Mouse (Mus musculus) heart, embryonic 10.5 days (tissue): Measurements from ENCODE around the gene Fbxo33. TPM values are rescaled to one million over a fixed set of nuclear protein-coding genes. Genes with fewer than 3 reads are reported as not detected.
"Not testable (repeated sequence)": the region's sequence is repeated elsewhere in the genome, so short reads cannot be mapped to it uniquely, and the experiment has no call there.

Experiments
- DNase-seq: peaks from one replicate; pipeline ENCODE4 v3.0.0-alpha.2; 2017; ENCODE audit warnings: low spot score
- H3K27ac ChIP-seq: fragments of 300-500 bp; sonication (generic); 2 replicates; pipeline ENCODE4 v1.5.1; 2016; ENCODE audit warnings: mild to moderate bottlenecking
- H3K27me3 ChIP-seq: fragments of 300-500 bp; sonication (generic); 2 replicates; pipeline ENCODE4 v1.6.1; 2016; ENCODE audit warnings: mild to moderate bottlenecking; ENCODE audit not compliant: poor library complexity, insufficient read depth, severe bottlenecking
- H3K36me3 ChIP-seq: fragments of 300-500 bp; sonication (generic); 2 replicates; pipeline ENCODE4 v1.6.1; 2016; ENCODE audit warnings: mild to moderate bottlenecking, moderate library complexity
- H3K4me1 ChIP-seq: fragments of 300-500 bp; sonication (generic); 2 replicates; pipeline ENCODE4 v1.6.1; 2016; ENCODE audit warnings: mild to moderate bottlenecking
- H3K4me3 ChIP-seq: fragments of 300-500 bp; sonication (generic); 2 replicates; pipeline ENCODE4 v1.5.1; 2016; ENCODE audit warnings: mild to moderate bottlenecking, moderate library complexity
- H3K9me3 ChIP-seq: fragments of 300-500 bp; sonication (generic); 2 replicates; pipeline ENCODE4 v1.6.1; 2016; ENCODE audit warnings: mild to moderate bottlenecking, moderate library complexity
- WGBS: fragments of 180-500 bp; shearing (Covaris S2); methylation state at CpG from one replicate; pipeline ENCODE4 v1.1.7; 2016; 5-methylcytosine and 5-hydroxymethylcytosine counted together
- polyA plus RNA-seq: library from polyadenylated mRNA; unstranded; fragments of >200 nt; fragmentation: Nextera tagmentation; extraction: Ambion mirVana; gene quantifications from 2 replicates; pipeline ENCODE4 v1.2.1, GENCODE M21; 2016

Fbxo33 gene
- polyA plus RNA-seq: 3.9 and 6.1 TPM in 2 replicates

GRCm38 (mm10) chr12:59219325-59220225 is at the start of gene Fbxo33:
TSS of gene Fbxo33 (minus strand) at chr12:59219725.
- under 1% methylated on average over 109 of the region's 109 CpGs for WGBS
- DNase-seq: peak; percentile 99
- H3K4me3 ChIP-seq: peak within 1 kb of the TSS; percentile 97
- H3K4me1 ChIP-seq: peaks cover 14% of the 10 kb centered on the region
- peak within 1 kb of the TSS; percentile 94 for H3K27ac ChIP-seq
- no peaks in the 10 kb centered on the region for H3K9me3 ChIP-seq
- no peaks in the 10 kb centered on the region for H3K27me3 ChIP-seq
- H3K36me3 ChIP-seq: no peaks in the 10 kb centered on the region

- WGBS: 81% methylated on average over 4 of the region's 4 CpGs
- no peak overlapping the region for H3K4me3 ChIP-seq
- H3K27ac ChIP-seq: no peak overlapping the region
- no peaks in the 10 kb centered on the region for H3K27me3 ChIP-seq
- H3K9me3 ChIP-seq: no peaks in the 10 kb centered on the region
- DNase-seq: no peak
- no peaks in the 10 kb centered on the region for H3K4me1 ChIP-seq
- no peaks in the 10 kb centered on the region for H3K36me3 ChIP-seq
These were observed 46.4 kb upstream of the Fbxo33 start for GRCm38 (mm10) chr12:59265942-59266231.

- WGBS: 37% methylated on average over 15 of the region's 15 CpGs
- H3K27me3 ChIP-seq: no peaks in the 10 kb centered on the region
- no peaks in the 10 kb centered on the region for H3K9me3 ChIP-seq
- H3K27ac ChIP-seq: no peak overlapping the region
- H3K4me3 ChIP-seq: no peak overlapping the region
- no peaks in the 10 kb centered on the region for H3K4me1 ChIP-seq
- H3K36me3 ChIP-seq: no peaks in the 10 kb centered on the region
- peak; percentile 71 for DNase-seq
These were observed 45.8 kb upstream of the Fbxo33 start for GRCm38 (mm10) chr12:59265207-59265941.

DNA sequence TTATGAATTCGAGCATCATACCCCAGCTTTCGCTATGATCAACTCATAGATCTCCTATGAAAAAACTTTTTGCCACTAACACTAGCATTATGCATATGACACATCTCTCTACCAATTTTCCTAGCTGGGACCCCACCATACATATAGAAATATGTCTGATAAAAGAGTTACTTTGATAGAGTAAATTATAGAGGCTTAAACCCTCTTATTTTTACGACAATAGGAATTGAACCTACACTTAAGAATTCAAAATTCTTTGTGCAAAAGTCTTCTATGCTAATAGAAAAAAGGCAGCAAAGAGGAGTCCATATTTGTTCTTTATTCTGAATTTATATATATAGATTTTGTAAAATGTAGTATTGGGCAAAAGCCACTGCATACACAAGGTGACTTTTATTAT is 43.3 kb upstream of the Fbxo33 start:
- Histone ChIP-seq H3K27me3 (no peaks in the 10 kb centered on the region), H3K27ac (no peak overlapping the region), H3K4me3 (no peak overlapping the region), H3K9me3 (no peaks in the 10 kb centered on the region), H3K4me1 (no peaks in the 10 kb centered on the region), H3K36me3 (no peaks in the 10 kb centered on the region)
- WGBS: 79% methylated on average over 3 of the region's 3 CpGs
- DNase-seq: no peak

GRCm38 (mm10) chr12:59260798-59261197 is 41.3 kb upstream of the Fbxo33 start:
- Histone ChIP-seq H3K9me3 (no peaks in the 10 kb centered on the region), H3K4me1 (no peaks in the 10 kb centered on the region), H3K4me3 (no peak overlapping the region), H3K27ac (no peak overlapping the region), H3K36me3 (no peaks in the 10 kb centered on the region), H3K27me3 (no peaks in the 10 kb centered on the region)
- DNase-seq: no peak
- WGBS: 55% methylated on average over 2 of the region's 2 CpGs

DNA sequence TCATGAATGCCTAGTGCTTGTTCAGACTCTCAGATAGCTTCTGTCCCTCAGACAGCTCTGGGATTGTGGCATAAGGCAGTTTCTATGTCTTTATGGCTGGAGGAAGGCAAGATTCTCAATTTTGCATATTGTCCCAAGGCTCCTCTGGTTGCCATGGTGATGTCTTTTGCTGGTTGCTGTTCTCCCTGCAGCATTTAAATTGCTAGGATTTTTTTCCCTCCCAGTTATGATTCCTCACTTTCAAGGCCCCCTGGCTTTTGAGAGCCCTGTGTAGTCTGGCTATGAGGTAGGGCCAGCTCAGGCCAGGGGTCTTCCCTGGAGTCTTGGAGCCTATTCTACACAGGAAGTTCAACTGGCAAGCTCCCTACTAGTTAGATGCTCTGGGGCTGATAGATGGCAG is 40.8 kb upstream of the Fbxo33 start:
- H3K9me3 ChIP-seq: no peaks in the 10 kb centered on the region
- no peaks in the 10 kb centered on the region for H3K36me3 ChIP-seq
- no peak overlapping the region for H3K27ac ChIP-seq
- DNase-seq: no peak
- no peaks in the 10 kb centered on the region for H3K4me1 ChIP-seq
- H3K4me3 ChIP-seq: no peak overlapping the region
- no peaks in the 10 kb centered on the region for H3K27me3 ChIP-seq

- Histone ChIP-seq H3K27ac (no peak overlapping the region), H3K4me3 (no peak overlapping the region), H3K27me3 (no peaks in the 10 kb centered on the region), H3K4me1 (no peaks in the 10 kb centered on the region), H3K9me3 (no peaks in the 10 kb centered on the region), H3K36me3 (no peaks in the 10 kb centered on the region)
- DNase-seq: no peak
- 86% methylated on average over 5 of the region's 5 CpGs for WGBS
These were observed 39.5 kb upstream of the Fbxo33 start for GRCm38 (mm10) chr12:59259015-59259414.

DNA sequence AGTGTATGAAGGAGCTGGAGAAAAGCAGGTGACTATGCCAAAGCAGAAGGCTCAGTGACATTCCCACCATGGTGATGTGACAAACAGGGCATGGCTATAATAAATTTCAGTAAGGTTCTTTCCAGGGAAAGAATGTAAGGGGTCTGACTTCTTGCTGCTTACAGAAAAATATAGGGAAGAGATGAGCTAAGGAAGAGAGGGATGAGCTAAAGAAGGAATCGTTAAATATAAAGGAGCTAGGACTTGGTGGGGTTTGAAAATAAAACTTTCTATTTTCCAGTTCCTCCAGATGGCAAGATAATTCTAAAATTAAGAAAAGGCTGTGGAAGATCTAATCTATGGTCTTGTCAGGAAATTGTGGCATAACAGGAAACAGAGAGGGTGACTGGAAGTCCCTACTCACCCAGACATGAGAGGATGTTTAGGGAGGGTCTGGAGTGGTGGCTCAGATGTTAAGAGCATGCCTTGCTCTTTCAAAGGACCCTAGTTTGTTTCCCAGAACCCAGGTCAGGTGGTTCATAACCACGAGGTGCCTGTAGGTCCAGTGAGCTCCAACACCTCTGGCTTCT is 30.8 kb upstream of the Fbxo33 start:
- no peaks in the 10 kb centered on the region for H3K9me3 ChIP-seq
- 73% methylated on average over 2 of the region's 2 CpGs for WGBS
- H3K4me1 ChIP-seq: no peaks in the 10 kb centered on the region
- no peak overlapping the region for H3K4me3 ChIP-seq
- no peak for DNase-seq
- H3K36me3 ChIP-seq: no peaks in the 10 kb centered on the region
- no peak overlapping the region for H3K27ac ChIP-seq
- no peaks in the 10 kb centered on the region for H3K27me3 ChIP-seq

GRCm38 (mm10) chr12:59248969-59249368 is 29.4 kb upstream of the Fbxo33 start:
- Histone ChIP-seq H3K4me3 (no peak overlapping the region), H3K36me3 (no peaks in the 10 kb centered on the region), H3K27ac (no peak overlapping the region), H3K27me3 (no peaks in the 10 kb centered on the region), H3K4me1 (no peaks in the 10 kb centered on the region), H3K9me3 (no peaks in the 10 kb centered on the region)
- no peak for DNase-seq
- 54% methylated on average over 1 of the region's 1 CpGs for WGBS

GRCm38 (mm10) chr12:59241031-59241430 is 21.5 kb upstream of the Fbxo33 start:
- not testable (repeated sequence) for DNase-seq
- 83% methylated on average over 8 of the region's 8 CpGs for WGBS

DNA sequence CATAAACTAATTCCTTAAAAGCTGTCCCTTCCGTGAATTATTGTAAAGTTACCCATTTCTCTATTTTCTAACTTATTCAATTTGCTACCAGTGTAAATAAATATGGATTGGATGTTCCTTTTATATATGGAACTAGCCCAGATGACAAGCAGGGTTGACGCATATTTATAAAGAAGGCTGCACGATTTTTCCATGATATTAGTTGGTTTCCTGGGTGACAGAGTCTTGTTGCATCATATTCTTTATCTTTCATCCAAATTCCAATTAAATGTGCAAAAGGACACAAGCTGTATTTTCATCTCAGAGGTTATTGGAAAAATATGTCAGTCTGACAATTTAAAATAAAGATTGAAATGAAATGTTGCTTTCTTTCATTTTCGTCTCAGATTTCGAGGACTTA is 18.9 kb upstream of the Fbxo33 start:
- DNase-seq: no peak
- H3K4me1 ChIP-seq: no peaks in the 10 kb centered on the region
- H3K27me3 ChIP-seq: no peaks in the 10 kb centered on the region
- 80% methylated on average over 5 of the region's 5 CpGs for WGBS
- no peaks in the 10 kb centered on the region for H3K9me3 ChIP-seq
- H3K36me3 ChIP-seq: no peaks in the 10 kb centered on the region
- H3K4me3 ChIP-seq: no peak overlapping the region
- no peak overlapping the region for H3K27ac ChIP-seq

More at GRCm38 (mm10) chr12:59241031-59241430, 21.5 kb upstream of the Fbxo33 start:
- H3K27me3 ChIP-seq, H3K27ac ChIP-seq, H3K4me3 ChIP-seq, H3K4me1 ChIP-seq, H3K36me3 ChIP-seq, H3K9me3 ChIP-seq: not testable (repeated sequence)

- H3K36me3 ChIP-seq: no peaks in the 10 kb centered on the region
- no peaks in the 10 kb centered on the region for H3K27me3 ChIP-seq
- H3K4me1 ChIP-seq: no peaks in the 10 kb centered on the region
- 90% methylated on average over 5 of the region's 5 CpGs for WGBS
- no peak overlapping the region for H3K4me3 ChIP-seq
- H3K27ac ChIP-seq: no peak overlapping the region
- no peaks in the 10 kb centered on the region for H3K9me3 ChIP-seq
- DNase-seq: no peak
These were observed 8.9 kb upstream of the Fbxo33 start for GRCm38 (mm10) chr12:59228401-59228800.

DNA sequence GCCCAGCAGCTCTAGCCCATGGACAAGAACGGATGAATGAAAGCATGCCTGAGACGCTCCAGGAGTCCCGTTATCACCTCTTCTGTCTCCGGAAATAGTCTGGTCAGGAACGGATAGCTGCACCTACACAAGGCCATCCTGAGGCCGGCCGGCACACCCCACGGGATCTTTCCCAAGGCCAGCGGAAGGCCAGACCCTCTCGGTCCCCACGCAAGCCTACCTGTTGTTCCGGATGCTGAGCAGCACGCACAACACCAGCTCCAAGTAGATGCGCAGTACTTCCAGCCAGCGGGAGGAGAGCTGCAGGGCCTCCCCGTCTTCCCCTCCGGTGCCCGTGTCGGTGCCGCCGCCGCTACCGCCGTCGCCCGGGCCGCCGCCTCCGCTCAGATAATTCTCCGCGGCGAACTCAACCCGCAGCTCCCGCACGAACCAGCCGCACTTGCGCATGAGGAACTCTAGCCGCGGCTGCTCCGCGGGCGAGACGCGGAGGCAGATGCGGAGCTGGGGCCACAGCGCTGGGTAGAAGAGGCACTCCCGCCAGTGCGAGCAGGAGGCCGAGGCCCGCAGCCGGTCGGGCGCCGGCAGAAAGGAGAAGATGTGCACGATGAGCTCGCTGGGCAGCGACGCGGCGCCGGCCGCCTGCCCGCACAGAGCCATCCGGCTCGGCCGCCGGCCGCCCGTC is 744 bp downstream of the Fbxo33 start:
- Histone ChIP-seq H3K36me3 (no peaks in the 10 kb centered on the region), H3K27me3 (no peaks in the 10 kb centered on the region), H3K9me3 (no peaks in the 10 kb centered on the region), H3K4me1 (peaks cover 14% of the 10 kb centered on the region), H3K4me3 (peak overlapping the region; percentile 97), H3K27ac (peak overlapping the region; percentile 94)
- under 1% methylated on average over 69 of the region's 69 CpGs for WGBS
- peak; percentile 85 for DNase-seq
